Mouse (Mus musculus) colon, adult 2 months (tissue): ENCODE data around the gene Nebl. TPM values are rescaled to one million over a fixed set of nuclear protein-coding genes. Genes with fewer than 3 reads are reported as not detected.

Experiments
- polyA plus RNA-seq: library from polyadenylated mRNA; depleted of rRNA; stranded (reverse); fragments of >200 nt; gene quantifications from 2 replicates; pipeline ENCODE4 v1.2.3, GENCODE M21; 2012; rRNA removed

The Nebl gene
- 3.3 and 7.3 TPM in 2 replicates for polyA plus RNA-seq

GRCm38 (mm10) chr2:17730957-17731830 lies at the start of gene Nebl:
Gene Nebl, minus strand, starts transcription at chr2:17731464.

